Mouse (Mus musculus) intestine, postnatal 0 days (tissue): ENCODE measurements at regions not wholly inside any gene's neighbourhood (a gene's known extent, or its start where the extent isn't known, plus 50 kb on each side); places are given as distances from the start of the nearest gene placed in this dataset.

Experiments
- ATAC-seq: fragments of 200-750 bp; cut with Nextera tagmentation; 2 replicates; pipeline ENCODE4 v1.8.0; 2017; ENCODE audit warnings: mild to moderate bottlenecking, moderate TSS enrichment, moderate library complexity
- H3K27ac ChIP-seq: fragments of 300-500 bp; sonication (generic); 2 replicates; pipeline ENCODE4 v1.5.1; 2014; ENCODE audit warnings: mild to moderate bottlenecking, low read depth, low read length, moderate library complexity
- H3K27me3 ChIP-seq: fragments of 300-500 bp; sonication (generic); replicated peaks from 2 replicates; pipeline ENCODE4 v1.6.1; 2014; ENCODE audit warnings: low read length, mixed read lengths; ENCODE audit not compliant: control insufficient read depth, insufficient read depth
- H3K36me3 ChIP-seq: fragments of 300-500 bp; sonication (generic); 2 replicates; pipeline ENCODE4 v1.6.1; 2014; ENCODE audit warnings: mild to moderate bottlenecking, moderate library complexity; ENCODE audit not compliant: control insufficient read depth, insufficient read depth
- H3K4me1 ChIP-seq: fragments of 300-500 bp; sonication (generic); replicated peaks from 2 replicates; pipeline ENCODE4 v1.6.1; 2014; ENCODE audit warnings: antibody characterized with exemption, low read length, mixed read lengths; ENCODE audit not compliant: control insufficient read depth, insufficient read depth
- H3K4me2 ChIP-seq: fragments of 300-500 bp; sonication (generic); replicated peaks from 2 replicates; pipeline ENCODE4 v1.6.1; 2014; ENCODE audit warnings: low read depth, mild to moderate bottlenecking, moderate library complexity
- H3K4me3 ChIP-seq: fragments of 300-500 bp; sonication (generic); 2 replicates; pipeline ENCODE4 v1.5.1; 2014; ENCODE audit warnings: low read depth, low read length
- H3K9ac ChIP-seq: fragments of 300-500 bp; sonication (generic); 2 replicates; pipeline ENCODE4 v1.6.1; 2014; ENCODE audit warnings: mild to moderate bottlenecking, low read depth, low read length
- H3K9me3 ChIP-seq: fragments of 300-500 bp; sonication (generic); 2 replicates; pipeline ENCODE4 v1.6.1; 2016; ENCODE audit warnings: mixed run types; ENCODE audit not compliant: control insufficient read depth
- CTCF ChIP-seq: sonication (generic); IDR thresholded peaks from 2 replicates; pipeline ENCODE4 v1.5.1; 2016; ENCODE audit warnings: low read depth, mild to moderate bottlenecking, control low read depth, antibody characterized with exemption, moderate library complexity
- WGBS: fragments of 180-500 bp; shearing (Covaris S2); extraction: QIAGEN DNeasy Blood & Tissue Kit; methylation state at CpG from one replicate; pipeline ENCODE4 v1.1.7; 2014; 5-methylcytosine and 5-hydroxymethylcytosine counted together

DNA sequence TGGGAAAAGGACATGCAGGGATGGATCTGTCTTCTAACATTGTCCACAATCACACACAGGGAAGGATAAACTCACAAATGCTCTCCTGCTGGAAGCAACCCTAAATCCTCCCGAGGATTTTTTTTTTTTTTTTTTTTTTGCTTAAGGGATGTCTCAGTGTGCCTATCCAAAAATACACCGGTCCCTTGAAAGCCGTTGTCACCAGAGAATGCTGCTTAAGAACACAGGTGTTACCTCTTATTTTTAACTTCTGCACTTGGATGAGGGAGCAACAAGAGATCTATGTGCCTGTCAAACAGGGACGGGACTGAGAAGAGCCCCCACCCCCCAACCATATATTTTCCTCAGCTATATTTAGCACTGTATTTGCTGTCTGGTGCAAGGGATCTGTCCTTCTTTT is 375.8 kb downstream of the Tmem132b start:
- no peak overlapping the region for H3K4me3 ChIP-seq
- H3K36me3 ChIP-seq, result no peaks in the 10 kb centered on the region
- H3K4me2 ChIP-seq, result no peak overlapping the region
- H3K27ac ChIP-seq, result no peak overlapping the region
- ATAC-seq, result no peak
- no peaks in the 10 kb centered on the region for H3K4me1 ChIP-seq
- 84% methylated on average over 4 of the region's 4 CpGs for WGBS
- TF ChIP-seq CTCF, result no peak
- H3K27me3 ChIP-seq, result no peaks in the 10 kb centered on the region
- no peak overlapping the region for H3K9ac ChIP-seq
- no peaks in the 10 kb centered on the region for H3K9me3 ChIP-seq

DNA sequence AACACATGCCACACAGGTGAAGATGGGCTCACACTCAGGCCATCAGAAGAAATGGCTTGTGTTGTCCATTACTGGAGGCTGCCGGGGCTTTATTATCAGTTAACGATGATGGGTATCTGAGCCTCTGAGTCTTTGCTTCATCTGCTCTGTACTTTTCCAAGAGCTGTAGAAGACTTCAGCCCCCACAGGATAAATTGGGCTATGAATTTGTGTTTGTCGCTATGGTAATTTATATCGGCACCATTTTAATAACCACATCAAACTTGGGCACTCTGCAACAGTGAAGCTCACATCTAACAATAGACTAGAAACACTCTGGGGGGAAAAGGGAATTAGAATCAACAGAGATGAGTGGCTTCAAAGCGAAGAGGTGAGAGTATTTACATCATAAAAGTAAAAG is 376.3 kb downstream of the Tmem132b start:
- Histone ChIP-seq H3K27ac (no peak overlapping the region), H3K4me1 (no peaks in the 10 kb centered on the region), H3K27me3 (no peaks in the 10 kb centered on the region), H3K9ac (no peak overlapping the region), H3K4me3 (no peak overlapping the region), H3K36me3 (no peaks in the 10 kb centered on the region), H3K4me2 (no peak overlapping the region), H3K9me3 (no peaks in the 10 kb centered on the region)
- WGBS, result 93% methylated on average over 5 of the region's 5 CpGs
- no peak for TF ChIP-seq CTCF
- ATAC-seq, result no peak

DNA sequence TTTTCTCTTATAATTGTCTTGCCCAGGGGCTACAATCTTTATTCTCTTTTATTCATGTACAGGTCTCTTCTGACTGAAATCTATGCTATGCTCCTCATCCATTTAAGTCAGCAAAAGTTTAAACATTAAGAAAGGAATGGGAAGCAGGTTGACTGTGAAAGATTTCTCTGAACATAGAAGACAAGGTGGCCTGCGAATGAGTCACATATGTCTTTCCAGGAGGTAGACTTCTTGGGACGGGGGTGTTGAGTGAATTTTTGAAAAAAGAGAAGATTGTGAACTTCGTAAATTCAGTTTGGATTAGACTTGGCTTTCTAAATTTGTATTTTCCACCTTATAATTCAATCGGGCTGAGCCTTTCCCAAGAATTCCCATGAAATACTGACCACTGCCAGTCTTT is 384.3 kb downstream of the Tmem132b start:
- Histone ChIP-seq H3K9me3 (no peaks in the 10 kb centered on the region), H3K9ac (no peak overlapping the region), H3K27me3 (no peaks in the 10 kb centered on the region), H3K4me2 (no peak overlapping the region), H3K4me3 (no peak overlapping the region), H3K36me3 (no peaks in the 10 kb centered on the region), H3K4me1 (no peaks in the 10 kb centered on the region), H3K27ac (no peak overlapping the region)
- no peak for ATAC-seq
- 88% methylated on average over 4 of the region's 4 CpGs for WGBS
- no peak for TF ChIP-seq CTCF

GRCm38 (mm10) chr5:125920965-125921364 is 389.4 kb downstream of the Tmem132b start:
- Histone ChIP-seq H3K4me2 (no peak overlapping the region), H3K27me3 (no peaks in the 10 kb centered on the region), H3K4me1 (no peaks in the 10 kb centered on the region), H3K9me3 (no peaks in the 10 kb centered on the region), H3K9ac (no peak overlapping the region), H3K27ac (no peak overlapping the region), H3K36me3 (no peaks in the 10 kb centered on the region), H3K4me3 (no peak overlapping the region)
- TF ChIP-seq CTCF, result no peak
- no peak for ATAC-seq
- 23% methylated on average over 11 of the region's 11 CpGs for WGBS

DNA sequence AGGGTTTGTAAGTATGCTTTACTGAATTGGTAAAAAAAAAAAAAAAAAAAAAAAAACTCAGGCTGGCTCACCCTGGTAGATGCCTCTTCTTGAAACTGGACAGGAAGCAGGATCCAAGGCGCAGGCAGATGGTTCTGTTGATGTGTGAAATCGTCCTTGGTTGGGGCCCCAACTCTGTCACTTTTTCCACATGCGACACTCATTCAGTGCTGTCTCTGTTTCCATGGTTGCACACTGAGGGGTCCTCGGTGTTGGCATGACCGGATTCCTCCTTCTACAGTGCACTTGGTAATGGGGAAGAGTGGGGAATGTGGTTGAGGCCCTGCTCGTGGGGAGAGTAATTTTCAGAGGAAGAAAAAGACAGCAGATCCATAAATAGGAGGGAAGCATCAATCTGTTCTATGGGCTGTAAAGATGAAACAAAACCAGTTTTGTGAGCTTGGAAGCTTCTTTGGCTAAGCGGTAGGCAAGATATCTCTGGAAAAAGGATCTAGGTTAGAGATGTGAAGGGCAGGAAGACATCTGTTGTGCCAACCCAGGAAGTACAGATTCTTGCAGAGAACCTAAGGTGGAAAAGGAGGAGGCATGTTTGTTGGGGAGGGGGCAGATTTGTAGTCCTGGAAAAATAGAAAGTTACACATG is 394.4 kb downstream of the Tmem132b start:
- H3K4me3 ChIP-seq, result no peak overlapping the region
- H3K9me3 ChIP-seq, result no peaks in the 10 kb centered on the region
- H3K27ac ChIP-seq, result no peak overlapping the region
- H3K36me3 ChIP-seq, result no peaks in the 10 kb centered on the region
- H3K9ac ChIP-seq, result no peak overlapping the region
- no peak overlapping the region for H3K4me2 ChIP-seq
- H3K4me1 ChIP-seq, result no peaks in the 10 kb centered on the region
- ATAC-seq, result no peak
- no peaks in the 10 kb centered on the region for H3K27me3 ChIP-seq
- TF ChIP-seq CTCF, result no peak
- WGBS, result 70% methylated on average over 7 of the region's 7 CpGs

DNA sequence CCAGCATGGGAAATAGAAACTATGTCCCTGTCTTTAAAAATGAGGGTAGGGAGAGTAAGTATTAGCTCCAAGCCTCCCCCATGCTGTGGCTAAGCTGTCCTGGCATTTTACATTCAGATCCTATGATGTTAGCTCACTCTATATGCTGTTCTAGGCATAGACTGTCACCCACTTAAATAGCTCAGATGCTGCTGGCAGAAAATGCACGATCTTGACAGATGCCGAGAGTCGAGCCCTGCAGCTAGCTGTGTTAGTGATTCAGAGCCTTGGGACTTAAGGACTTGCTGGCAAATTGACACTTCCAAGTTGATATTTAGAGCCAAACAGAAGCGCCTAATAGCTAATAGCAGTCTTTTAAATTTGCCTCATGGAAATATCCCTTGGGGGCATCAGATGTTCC is 399.9 kb downstream of the Tmem132b start:
- 81% methylated on average over 4 of the region's 4 CpGs for WGBS
- no peak for TF ChIP-seq CTCF

GRCm38 (mm10) chr5:125939416-125939815 is 407.8 kb downstream of the Tmem132b start:
- no peak overlapping the region for H3K27ac ChIP-seq
- ATAC-seq, result no peak

More for the DNA sequence above, 399.9 kb downstream of the Tmem132b start:
- Histone ChIP-seq H3K27ac (no peak overlapping the region), H3K36me3 (no peaks in the 10 kb centered on the region), H3K9ac (no peak overlapping the region), H3K4me1 (no peaks in the 10 kb centered on the region), H3K4me3 (no peak overlapping the region), H3K9me3 (no peaks in the 10 kb centered on the region), H3K4me2 (no peak overlapping the region), H3K27me3 (no peaks in the 10 kb centered on the region)
- ATAC-seq, result no peak

More at GRCm38 (mm10) chr5:125939416-125939815, 407.8 kb downstream of the Tmem132b start:
- TF ChIP-seq CTCF, result no peak
- Histone ChIP-seq H3K9me3 (peaks cover 3% of the 10 kb centered on the region; the same call in 1 of the 2 replicates), H3K4me1 (no peaks in the 10 kb centered on the region), H3K9ac (no peak overlapping the region), H3K4me2 (no peak overlapping the region), H3K36me3 (no peaks in the 10 kb centered on the region), H3K4me3 (no peak overlapping the region), H3K27me3 (no peaks in the 10 kb centered on the region)
- 90% methylated on average over 3 of the region's 3 CpGs for WGBS
